Mouse (Mus musculus) embryo, embryonic 10 days (tissue): ENCODE measurements around the gene Nkiras2.
"Not testable (repeated sequence)": the region's sequence is repeated elsewhere in the genome, so short reads cannot be mapped to it uniquely, and the experiment has no call there.

Experiments used
- DNase-seq: peaks from one replicate; pipeline ENCODE4 v3.0.0-alpha.2; 2015; ENCODE audit warnings: low spot score

Gene Nkiras2

GRCm38 (mm10) chr11:100601372-100601771 lies 17.7 kb upstream of the Nkiras2 start:
- no peak for DNase-seq

GRCm38 (mm10) chr11:100603155-100603554 lies 15.9 kb upstream of the Nkiras2 start:
- no peak for DNase-seq

GRCm38 (mm10) chr11:100603813-100604212 lies 15.2 kb upstream of the Nkiras2 start:
- DNase-seq: no peak

- DNase-seq: no peak
Measured at GRCm38 (mm10) chr11:100604321-100605005, 14.6 kb upstream of the Nkiras2 start.

GRCm38 (mm10) chr11:100605451-100605850 lies 13.6 kb upstream of the Nkiras2 start:
- no peak for DNase-seq

GRCm38 (mm10) chr11:100607121-100607520 lies 11.9 kb upstream of the Nkiras2 start:
- no peak for DNase-seq

- no peak for DNase-seq
Measured at GRCm38 (mm10) chr11:100608796-100609195, 10.2 kb upstream of the Nkiras2 start.

- no peak for DNase-seq
Measured at GRCm38 (mm10) chr11:100609355-100609996, 9.6 kb upstream of the Nkiras2 start.

GRCm38 (mm10) chr11:100609997-100610680 lies 8.9 kb upstream of the Nkiras2 start:
- no peak for DNase-seq

GRCm38 (mm10) chr11:100611627-100612026 lies 7.4 kb upstream of the Nkiras2 start:
- DNase-seq: no peak

- DNase-seq: peak; percentile 50
Measured at GRCm38 (mm10) chr11:100613241-100613640, 5.8 kb upstream of the Nkiras2 start.

- no peak for DNase-seq
Measured at GRCm38 (mm10) chr11:100616332-100616731, 2.7 kb upstream of the Nkiras2 start.

GRCm38 (mm10) chr11:100616836-100617235 lies 2.2 kb upstream of the Nkiras2 start:
- not testable (repeated sequence) for DNase-seq

- DNase-seq: no peak
Measured at GRCm38 (mm10) chr11:100617480-100617879, 1.6 kb upstream of the Nkiras2 start.

GRCm38 (mm10) chr11:100619485-100619975 lies 486 bp downstream of the Nkiras2 start:
- peak; percentile 98 for DNase-seq

- DNase-seq: no peak
Measured at GRCm38 (mm10) chr11:100619982-100620381, 938 bp downstream of the Nkiras2 start, which contains the start of gene Dnajc7. Dnajc7 (minus strand) TSS chr11:100620168.

- DNase-seq: peak; percentile 95
Measured at GRCm38 (mm10) chr11:100622714-100623113, 3.7 kb downstream of the Nkiras2 start.

- DNase-seq: no peak
Measured at GRCm38 (mm10) chr11:100623867-100624266, 4.8 kb downstream of the Nkiras2 start.

GRCm38 (mm10) chr11:100625754-100626700 lies 7.0 kb downstream of the Nkiras2 start:
- DNase-seq: no peak

- peak; percentile 76 for DNase-seq
Measured at GRCm38 (mm10) chr11:100626701-100627195, 7.7 kb downstream of the Nkiras2 start.

- DNase-seq: no peak
Measured at GRCm38 (mm10) chr11:100628056-100628455, 9.0 kb downstream of the Nkiras2 start.
